Mouse (Mus musculus) cortical plate, adult 2 months (tissue): ENCODE results near the gene Amotl1. TPM values are rescaled to one million over a fixed set of nuclear protein-coding genes. Genes with fewer than 3 reads are reported as not detected.

Experiments
- H3K27ac ChIP-seq: fragments of 200-500 bp; 2 replicates; pipeline ENCODE4 v1.5.1; 2012; ENCODE audit warnings: low read length, control low read depth, inconsistent platforms; ENCODE audit not compliant: insufficient read depth
- H3K4me1 ChIP-seq: fragments of 200-500 bp; 2 replicates; pipeline ENCODE4 v1.6.1; 2011; ENCODE audit warnings: low read length; ENCODE audit not compliant: control insufficient read depth, insufficient read depth
- H3K4me3 ChIP-seq: fragments of 200-500 bp; 2 replicates; pipeline ENCODE4 v1.5.1; 2011; ENCODE audit warnings: mild to moderate bottlenecking, low read length, control low read depth; ENCODE audit not compliant: insufficient read depth
- CTCF ChIP-seq: fragments of 200-500 bp; IDR thresholded peaks from 2 replicates; pipeline ENCODE4 v1.5.1; 2011; ENCODE audit warnings: mild to moderate bottlenecking, control low read depth, low read length; ENCODE audit not compliant: insufficient read depth; ENCODE audit errors: extremely low read depth
- POLR2A ChIP-seq: fragments of 200-500 bp; IDR thresholded peaks from 2 replicates; pipeline ENCODE4 v1.6.1; 2011; ENCODE audit warnings: mild to moderate bottlenecking, low read length, control low read depth; ENCODE audit not compliant: insufficient read depth; ENCODE audit errors: extremely low read depth
- polyA plus RNA-seq: library from polyadenylated mRNA; depleted of rRNA; stranded (reverse); fragments of >200 nt; gene quantifications from 2 replicates; pipeline ENCODE4 v1.2.3, GENCODE M21; 2012

Gene Amotl1
- polyA plus RNA-seq, 1 experiment: 8.0 TPM

GRCm38 (mm10) chr9:14530004-14530403 lies 114.9 kb downstream of the Amotl1 start:
- Histone ChIP-seq H3K4me1 (no peaks in the 10 kb centered on the region), H3K27ac (no peak overlapping the region), H3K4me3 (no peak overlapping the region)
- TF ChIP-seq POLR2A (no peak), CTCF (no peak)

- H3K4me3 ChIP-seq: no peak overlapping the region
- peak; percentile 89 for TF ChIP-seq CTCF
- TF ChIP-seq POLR2A: no peak
- H3K4me1 ChIP-seq: no peaks in the 10 kb centered on the region
- no peak overlapping the region for H3K27ac ChIP-seq
Observed at GRCm38 (mm10) chr9:14523408-14524043, 121.3 kb downstream of the Amotl1 start.

GRCm38 (mm10) chr9:14521695-14522094 lies 123.2 kb downstream of the Amotl1 start:
- H3K4me1 ChIP-seq: no peaks in the 10 kb centered on the region
- no peak for TF ChIP-seq CTCF
- no peak for TF ChIP-seq POLR2A
- no peak overlapping the region for H3K4me3 ChIP-seq
- no peak overlapping the region for H3K27ac ChIP-seq

GRCm38 (mm10) chr9:14520971-14521670 lies 123.7 kb downstream of the Amotl1 start:
- TF ChIP-seq CTCF (no peak), POLR2A (no peak)
- Histone ChIP-seq H3K4me3 (no peak overlapping the region), H3K4me1 (no peaks in the 10 kb centered on the region), H3K27ac (no peak overlapping the region)

GRCm38 (mm10) chr9:14518105-14518504 lies 126.8 kb downstream of the Amotl1 start:
- TF ChIP-seq POLR2A (no peak), CTCF (no peak)
- Histone ChIP-seq H3K4me3 (no peak overlapping the region), H3K27ac (no peak overlapping the region), H3K4me1 (no peaks in the 10 kb centered on the region)

GRCm38 (mm10) chr9:14517296-14517695 lies 127.6 kb downstream of the Amotl1 start:
- no peak overlapping the region for H3K27ac ChIP-seq
- H3K4me1 ChIP-seq: no peaks in the 10 kb centered on the region
- no peak for TF ChIP-seq POLR2A
- no peak for TF ChIP-seq CTCF
- no peak overlapping the region for H3K4me3 ChIP-seq

- no peaks in the 10 kb centered on the region for H3K4me1 ChIP-seq
- no peak overlapping the region for H3K4me3 ChIP-seq
- no peak overlapping the region for H3K27ac ChIP-seq
- TF ChIP-seq POLR2A (no peak), CTCF (peak; percentile 68)
Observed at GRCm38 (mm10) chr9:14512633-14513445, 132.0 kb downstream of the Amotl1 start.

GRCm38 (mm10) chr9:14500916-14501424 lies 143.9 kb downstream of the Amotl1 start:
- TF ChIP-seq POLR2A (no peak), CTCF (no peak)
- peaks cover 2% of the 10 kb centered on the region; the same call in 1 of the 2 replicates for H3K4me1 ChIP-seq
- H3K4me3 ChIP-seq: peak overlapping the region; percentile 84
- H3K27ac ChIP-seq: no peak overlapping the region

GRCm38 (mm10) chr9:14500023-14500915 lies 144.6 kb downstream of the Amotl1 start, which contains the start of the genes Kdm4d and Cwc15:
Gene Kdm4d, minus strand, starts transcription at chr9:14500482.
Gene Cwc15, plus strand, starts transcription at chr9:14500617.
- TF ChIP-seq POLR2A (peak; percentile 46; the same call in 1 of the 2 replicates), CTCF (no peak)
- Histone ChIP-seq H3K27ac (peak within 1 kb of the TSS; percentile 13; the same call in 1 of the 2 replicates), H3K4me3 (peak within 1 kb of the TSS; percentile 84), H3K4me1 (peaks cover 2% of the 10 kb centered on the region; the same call in 1 of the 2 replicates)
